Mouse (Mus musculus): ENCODE results near the gene Gm5678.
A peak's percentile ranks its signal among the peaks of the same experiment; 100 is the strongest.
"Not testable (repeated sequence)": the region's sequence is repeated elsewhere in the genome, so short reads cannot be mapped to it uniquely, and the experiment has no call there.

Gm5678 gene

GRCm38 (mm10) chr16:93607669-93608101 lies 20.2 kb upstream of the Gm5678 start:
- DNase-seq (ENCODE audit: low read depth, low spot score) = peak; percentile 92

GRCm38 (mm10) chr16:93608731-93609130 lies 19.2 kb upstream of the Gm5678 start:
- peak; percentile 3 for DNase-seq (ENCODE audit: low read depth, low spot score)

GRCm38 (mm10) chr16:93609796-93610195 lies 18.1 kb upstream of the Gm5678 start:
- DNase-seq (ENCODE audit: low read depth, low spot score) = no peak

GRCm38 (mm10) chr16:93610961-93611360 lies 16.9 kb upstream of the Gm5678 start:
- no peak for DNase-seq (ENCODE audit: low read depth, low spot score)

GRCm38 (mm10) chr16:93615118-93615870 lies 12.6 kb upstream of the Gm5678 start:
- DNase-seq (ENCODE audit: low read depth, low spot score) = peak; percentile 70

GRCm38 (mm10) chr16:93623759-93624158 lies 4.1 kb upstream of the Gm5678 start:
- DNase-seq (ENCODE audit: low read depth, low spot score) = not testable (repeated sequence)

GRCm38 (mm10) chr16:93624671-93625070 lies 3.2 kb upstream of the Gm5678 start:
- no peak for DNase-seq (ENCODE audit: low read depth, low spot score)

GRCm38 (mm10) chr16:93626745-93627144 lies 1.2 kb upstream of the Gm5678 start:
- DNase-seq (ENCODE audit: low read depth, low spot score) = peak; percentile 46

GRCm38 (mm10) chr16:93644006-93644405 lies 16.1 kb downstream of the Gm5678 start:
- DNase-seq (ENCODE audit: low read depth, low spot score) = no peak

GRCm38 (mm10) chr16:93648441-93649183 lies 20.7 kb downstream of the Gm5678 start:
- no peak for DNase-seq (ENCODE audit: low read depth, low spot score)

GRCm38 (mm10) chr16:93667976-93668375 lies 40.1 kb downstream of the Gm5678 start:
- DNase-seq (ENCODE audit: low read depth, low spot score) = no peak

- DNase-seq (ENCODE audit: low read depth, low spot score) = peak; percentile 68
Measured at GRCm38 (mm10) chr16:93669521-93669920, 41.6 kb downstream of the Gm5678 start.

- not testable (repeated sequence) for DNase-seq (ENCODE audit: low read depth, low spot score)
Measured at GRCm38 (mm10) chr16:93670466-93670865, 42.6 kb downstream of the Gm5678 start.

GRCm38 (mm10) chr16:93671064-93671463 lies 43.2 kb downstream of the Gm5678 start:
- DNase-seq (ENCODE audit: low read depth, low spot score) = no peak

GRCm38 (mm10) chr16:93676376-93676775 lies 48.5 kb downstream of the Gm5678 start:
- peak; percentile 59 for DNase-seq (ENCODE audit: low read depth, low spot score)

- DNase-seq (ENCODE audit: low read depth, low spot score) = no peak
Measured at GRCm38 (mm10) chr16:93678206-93678605, 50.3 kb downstream of the Gm5678 start.

GRCm38 (mm10) chr16:93679165-93679564 lies 51.3 kb downstream of the Gm5678 start:
- no peak for DNase-seq (ENCODE audit: low read depth, low spot score)

Data from ES-CJ7 (cell line).